Mouse (Mus musculus): ENCODE data around the gene Olfr67. TPM values are rescaled to one million over a fixed set of nuclear protein-coding genes. Genes with fewer than 3 reads are reported as not detected.

The Olfr67 gene
- total and polyA plus RNA-seq, 2 experiments = not detected

- no peaks in the 10 kb centered on the region for H3K79me2 ChIP-seq (ENCODE audit: control insufficient read depth, insufficient read depth, low read length)
- no peak for DNase-seq (ENCODE audit: extremely low read depth, low read depth, low spot score)
- 38% methylated on average over 2 of the region's 2 CpGs for WGBS
- H3K27ac ChIP-seq (replicated peaks; ENCODE audit: insufficient read depth, low read depth, low read length) = no peak within 1 kb of the TSS
- no peaks in the 10 kb centered on the region for H3K27me3 ChIP-seq (ENCODE audit: control insufficient read depth, insufficient read depth, low read length)
- H3K4me3 ChIP-seq (ENCODE audit: insufficient read depth, low read depth, low read length) = no peak within 1 kb of the TSS
- H3K4me1 ChIP-seq (ENCODE audit: control insufficient read depth, insufficient read depth, low read length) = no peaks in the 10 kb centered on the region
- TF ChIP-seq CTCF (IDR thresholded peaks at IDR 0.05; ENCODE audit: low read depth, low read length) (no peak), POLR2A (IDR thresholded peaks at IDR 0.05; ENCODE audit: extremely low read depth, insufficient read depth, low read length) (no peak)
- no peaks in the 10 kb centered on the region for H3K36me3 ChIP-seq (ENCODE audit: control insufficient read depth, insufficient read depth, low read length)
- no peak within 1 kb of the TSS for H3K9ac ChIP-seq (ENCODE audit: low read depth, low read length)
These were observed 34.4 kb downstream of the Olfr67 start, which contains the start of gene Olfr630 for GRCm38 (mm10) chr7:103757233-103757632. TSS of gene Olfr630 (minus strand) at chr7:103757333.

DNA sequence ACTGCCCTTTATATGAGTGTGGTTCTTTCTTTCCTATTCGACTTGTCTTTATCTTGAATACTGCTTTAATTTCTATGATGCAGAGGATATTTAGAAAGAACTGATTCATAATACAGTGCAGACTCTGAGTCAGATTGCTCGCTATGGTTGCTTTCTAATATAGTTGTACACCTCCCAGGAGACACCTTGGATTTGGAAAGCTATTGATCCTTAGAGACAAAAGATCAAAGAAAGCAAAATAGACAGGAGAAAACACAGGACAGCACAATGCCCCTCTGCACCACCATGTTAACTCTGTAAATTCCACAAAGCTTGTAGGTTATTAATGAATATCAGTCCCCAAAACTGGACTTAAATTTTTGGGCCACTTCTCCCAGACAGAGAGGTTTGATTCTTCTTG lies 46.8 kb downstream of the Olfr67 start, which contains the start of gene Olfr629:
TSS of gene Olfr629 (minus strand) at position 101 of the 400 bp plus-strand sequence.
- no peak for TF ChIP-seq POLR2A (IDR thresholded peaks at IDR 0.05; ENCODE audit: extremely low read depth, insufficient read depth, low read length)
- no peak for TF ChIP-seq CTCF (IDR thresholded peaks at IDR 0.05; ENCODE audit: low read depth, low read length)
- WGBS = 77% methylated on average over 2 of the region's 2 CpGs
- Histone ChIP-seq H3K9ac (ENCODE audit: low read depth, low read length) (no peak within 1 kb of the TSS), H3K27ac (replicated peaks; ENCODE audit: insufficient read depth, low read depth, low read length) (no peak within 1 kb of the TSS), H3K4me3 (ENCODE audit: insufficient read depth, low read depth, low read length) (no peak within 1 kb of the TSS), H3K36me3 (ENCODE audit: control insufficient read depth, insufficient read depth, low read length) (no peaks in the 10 kb centered on the region), H3K79me2 (ENCODE audit: control insufficient read depth, insufficient read depth, low read length) (no peaks in the 10 kb centered on the region), H3K27me3 (ENCODE audit: control insufficient read depth, insufficient read depth, low read length) (no peaks in the 10 kb centered on the region), H3K4me1 (ENCODE audit: control insufficient read depth, insufficient read depth, low read length) (no peaks in the 10 kb centered on the region)
- DNase-seq (ENCODE audit: extremely low read depth, low read depth, low spot score) = no peak

Other genes with a start within 250 kb of the Olfr67 start
Only the 30 nearest of the 34 such genes appear.
- gene Olfr616, start 222.7 kb downstream of the Olfr67 start, total RNA-seq (2014; rRNA removed) = not detected in 2 replicates
- gene Olfr616, start 222.7 kb downstream of the Olfr67 start, polyA plus RNA-seq (2012; rRNA removed) = not detected in 2 replicates
- gene Olfr617, start 218.8 kb downstream of the Olfr67 start, total RNA-seq (2014; rRNA removed) = not detected in 2 replicates
- gene Olfr617, start 218.8 kb downstream of the Olfr67 start, polyA plus RNA-seq (2012; rRNA removed) = not detected in 2 replicates
- gene Olfr618, start 201.7 kb downstream of the Olfr67 start, total RNA-seq (2014; rRNA removed) = not detected in 2 replicates
- gene Olfr618, start 201.7 kb downstream of the Olfr67 start, polyA plus RNA-seq (2012; rRNA removed) = not detected in 2 replicates
- gene Olfr619, start 191.2 kb downstream of the Olfr67 start, total RNA-seq (2014; rRNA removed) = not detected in 2 replicates
- gene Olfr619, start 191.2 kb downstream of the Olfr67 start, polyA plus RNA-seq (2012; rRNA removed) = not detected in 2 replicates
- gene Olfr620, start 179.3 kb downstream of the Olfr67 start, total RNA-seq (2014; rRNA removed) = not detected in 2 replicates
- gene Olfr620, start 179.3 kb downstream of the Olfr67 start, polyA plus RNA-seq (2012; rRNA removed) = not detected in 2 replicates
- not detected in 2 replicates for gene Olfr622, start 149.1 kb downstream of the Olfr67 start, total RNA-seq (2014; rRNA removed)
- not detected in 2 replicates for gene Olfr622, start 149.1 kb downstream of the Olfr67 start, polyA plus RNA-seq (2012; rRNA removed)
- gene Olfr623, start 128.1 kb downstream of the Olfr67 start, total RNA-seq (2014; rRNA removed) = not detected in 2 replicates
- not detected in 2 replicates for gene Olfr623, start 128.1 kb downstream of the Olfr67 start, polyA plus RNA-seq (2012; rRNA removed)
- under 0.01 and 0.07 TPM in 2 replicates for gene Olfr624, start 120.6 kb downstream of the Olfr67 start, total RNA-seq (2014; rRNA removed)
- gene Olfr624, start 120.6 kb downstream of the Olfr67 start, polyA plus RNA-seq (2012; rRNA removed) = not detected in 2 replicates
- not detected in 2 replicates for gene Olfr625-ps1, start 109.1 kb downstream of the Olfr67 start, total RNA-seq (2014; rRNA removed)
- gene Olfr625-ps1, start 109.1 kb downstream of the Olfr67 start, polyA plus RNA-seq (2012; rRNA removed) = not detected in 2 replicates
- gene Olfr243, start 77.2 kb downstream of the Olfr67 start, total RNA-seq (2014; rRNA removed) = not detected in 2 replicates
- gene Olfr243, start 77.2 kb downstream of the Olfr67 start, polyA plus RNA-seq (2012; rRNA removed) = not detected in 2 replicates
- gene Olfr628, start 61.4 kb downstream of the Olfr67 start, total RNA-seq (2014; rRNA removed) = not detected in 2 replicates
- not detected in 2 replicates for gene Olfr628, start 61.4 kb downstream of the Olfr67 start, polyA plus RNA-seq (2012; rRNA removed)
- not detected in 2 replicates for gene Olfr629, start 46.9 kb downstream of the Olfr67 start, total RNA-seq (2014; rRNA removed)
- gene Olfr629, start 46.9 kb downstream of the Olfr67 start, polyA plus RNA-seq (2012; rRNA removed) = not detected in 2 replicates
- not detected in 2 replicates for gene Olfr630, start 34.5 kb downstream of the Olfr67 start, total RNA-seq (2014; rRNA removed)
- not detected in 2 replicates for gene Olfr630, start 34.5 kb downstream of the Olfr67 start, polyA plus RNA-seq (2012; rRNA removed)
- gene Olfr69, start 20.2 kb downstream of the Olfr67 start, total RNA-seq (2014; rRNA removed) = not detected in 2 replicates
- gene Olfr69, start 20.2 kb downstream of the Olfr67 start, polyA plus RNA-seq (2012; rRNA removed) = not detected in 2 replicates
- not detected in 2 replicates for gene Olfr68, start 12.1 kb downstream of the Olfr67 start, total RNA-seq (2014; rRNA removed)
- not detected in 2 replicates for gene Olfr68, start 12.1 kb downstream of the Olfr67 start, polyA plus RNA-seq (2012; rRNA removed)
- 116 and 144 TPM in 2 replicates for gene Hbb-bt, start 22.2 kb upstream of the Olfr67 start, total RNA-seq (2014; rRNA removed)
- gene Hbb-bt, start 22.2 kb upstream of the Olfr67 start, polyA plus RNA-seq (2012; rRNA removed) = 56.2 and 75.5 TPM in 2 replicates
- gene Hbb-bs, start 36.3 kb upstream of the Olfr67 start, total RNA-seq (2014; rRNA removed) = 760 and 1,100 TPM in 2 replicates
- 551 and 848 TPM in 2 replicates for gene Hbb-bs, start 36.3 kb upstream of the Olfr67 start, polyA plus RNA-seq (2012; rRNA removed)
- not detected in 2 replicates for gene Hbb-bh2, start 48.7 kb upstream of the Olfr67 start, total RNA-seq (2014; rRNA removed)
- gene Hbb-bh2, start 48.7 kb upstream of the Olfr67 start, polyA plus RNA-seq (2012; rRNA removed) = not detected in 2 replicates
- gene Hbb-bh1, start 51.3 kb upstream of the Olfr67 start, total RNA-seq (2014; rRNA removed) = not detected in 2 replicates
- not detected in 2 replicates for gene Hbb-bh1, start 51.3 kb upstream of the Olfr67 start, polyA plus RNA-seq (2012; rRNA removed)
- not detected in 2 replicates for gene Hbb-y, start 61.4 kb upstream of the Olfr67 start, total RNA-seq (2014; rRNA removed)
- gene Hbb-y, start 61.4 kb upstream of the Olfr67 start, polyA plus RNA-seq (2012; rRNA removed) = not detected in 2 replicates
- not detected in 2 replicates for gene Olfr66, start 94.4 kb upstream of the Olfr67 start, total RNA-seq (2014; rRNA removed)
- not detected in 2 replicates for gene Olfr66, start 94.4 kb upstream of the Olfr67 start, polyA plus RNA-seq (2012; rRNA removed)
- not detected in 2 replicates for gene Olfr64, start 102.7 kb upstream of the Olfr67 start, total RNA-seq (2014; rRNA removed)
- not detected in 2 replicates for gene Olfr64, start 102.7 kb upstream of the Olfr67 start, polyA plus RNA-seq (2012; rRNA removed)
- not detected in 2 replicates for gene Olfr65, start 111.7 kb upstream of the Olfr67 start, total RNA-seq (2014; rRNA removed)
- not detected in 2 replicates for gene Olfr65, start 111.7 kb upstream of the Olfr67 start, polyA plus RNA-seq (2012; rRNA removed)
- not detected in 2 replicates for gene Olfr631, start 137.0 kb upstream of the Olfr67 start, total RNA-seq (2014; rRNA removed)
- not detected in 2 replicates for gene Olfr631, start 137.0 kb upstream of the Olfr67 start, polyA plus RNA-seq (2012; rRNA removed)
- not detected in 2 replicates for gene Olfr632, start 142.5 kb upstream of the Olfr67 start, total RNA-seq (2014; rRNA removed)
- gene Olfr632, start 142.5 kb upstream of the Olfr67 start, polyA plus RNA-seq (2012; rRNA removed) = not detected in 2 replicates
- gene Olfr633, start 152.6 kb upstream of the Olfr67 start, total RNA-seq (2014; rRNA removed) = not detected in 2 replicates
- not detected in 2 replicates for gene Olfr633, start 152.6 kb upstream of the Olfr67 start, polyA plus RNA-seq (2012; rRNA removed)
- gene Olfr635, start 179.3 kb upstream of the Olfr67 start, total RNA-seq (2014; rRNA removed) = not detected in 2 replicates
- gene Olfr635, start 179.3 kb upstream of the Olfr67 start, polyA plus RNA-seq (2012; rRNA removed) = not detected in 2 replicates
- gene Olfr638, start 206.9 kb upstream of the Olfr67 start, total RNA-seq (2014; rRNA removed) = not detected in 2 replicates
- not detected in 2 replicates for gene Olfr638, start 206.9 kb upstream of the Olfr67 start, polyA plus RNA-seq (2012; rRNA removed)
- under 0.01 TPM in 2 replicates for gene Olfr639, start 225.5 kb upstream of the Olfr67 start, total RNA-seq (2014; rRNA removed)
- not detected in 2 replicates for gene Olfr639, start 225.5 kb upstream of the Olfr67 start, polyA plus RNA-seq (2012; rRNA removed)
- not detected in 2 replicates for gene Olfr640, start 233.8 kb upstream of the Olfr67 start, total RNA-seq (2014; rRNA removed)
- not detected in 2 replicates for gene Olfr640, start 233.8 kb upstream of the Olfr67 start, polyA plus RNA-seq (2012; rRNA removed)

Data from liver, adult 2 months (tissue).